Mouse (Mus musculus) hindbrain, postnatal 0 days (tissue): Measurements from ENCODE around the gene Amotl1. TPM values are rescaled to one million over a fixed set of nuclear protein-coding genes. Genes with fewer than 3 reads are reported as not detected.

Source experiments
- ATAC-seq: fragments of 200-750 bp; cut with Nextera tagmentation; 2 replicates; pipeline ENCODE4 v1.8.0; 2017; ENCODE audit warnings: mild to moderate bottlenecking, moderate TSS enrichment, moderate library complexity
- DNase-seq: peaks from one replicate; pipeline ENCODE4 v3.0.0-alpha.2; 2015; ENCODE audit warnings: low spot score
- H3K27ac ChIP-seq: fragments of 300-500 bp; sonication (generic); 2 replicates; pipeline ENCODE4 v1.5.1; 2014; ENCODE audit warnings: mild to moderate bottlenecking
- H3K27me3 ChIP-seq: fragments of 300-500 bp; sonication (generic); 2 replicates; pipeline ENCODE4 v1.6.1; 2014; ENCODE audit warnings: low read length, mixed read lengths; ENCODE audit not compliant: insufficient read depth
- H3K36me3 ChIP-seq: fragments of 300-500 bp; sonication (generic); 2 replicates; pipeline ENCODE4 v1.6.1; 2014; ENCODE audit warnings: low read length, mixed read lengths; ENCODE audit not compliant: insufficient read depth
- H3K4me1 ChIP-seq: fragments of 300-500 bp; sonication (generic); 2 replicates; pipeline ENCODE4 v1.6.1; 2014; ENCODE audit warnings: antibody characterized with exemption, low read length, mixed read lengths; ENCODE audit not compliant: insufficient read depth
- H3K4me2 ChIP-seq: fragments of 300-500 bp; sonication (generic); 2 replicates; pipeline ENCODE4 v1.6.1; 2014; ENCODE audit warnings: low read depth, mild to moderate bottlenecking, low read length, moderate library complexity, mixed read lengths
- H3K4me3 ChIP-seq: fragments of 300-500 bp; sonication (generic); 2 replicates; pipeline ENCODE4 v1.5.1; 2014; ENCODE audit warnings: low read length
- H3K9ac ChIP-seq: fragments of 300-500 bp; sonication (generic); replicated peaks from 2 replicates; pipeline ENCODE4 v1.6.1; 2014; ENCODE audit warnings: mild to moderate bottlenecking, low read length, moderate library complexity, mixed read lengths
- H3K9me3 ChIP-seq: fragments of 300-500 bp; sonication (generic); 2 replicates; pipeline ENCODE4 v1.6.1; 2016; ENCODE audit warnings: low read length, mixed read lengths
- CTCF ChIP-seq: IDR thresholded peaks from 2 replicates; pipeline ENCODE4 v1.5.1; 2016; ENCODE audit warnings: antibody characterized with exemption, control low read depth, low read depth
- WGBS: fragments of 180-500 bp; shearing (Covaris S2); extraction: QIAGEN DNeasy Blood & Tissue Kit; methylation state at CpG from one replicate; pipeline ENCODE4 v1.1.7; 2014; 5-methylcytosine and 5-hydroxymethylcytosine counted together
- polyA plus RNA-seq: library from polyadenylated mRNA; unstranded; fragments of >200 nt; fragmentation: Nextera tagmentation; extraction: Ambion mirVana; gene quantifications from 2 replicates; pipeline ENCODE4 v1.2.1, GENCODE M21; 2015
- total RNA-seq: library from RNA; depleted of rRNA; stranded (reverse); fragments of >200 nt; gene quantifications from 2 replicates; pipeline ENCODE4 v1.2.3, GENCODE M21; 2014; rRNA removed

Amotl1 gene
- 22.9 and 27.0 TPM in 2 replicates for total RNA-seq
- 4.2 and 4.4 TPM in 2 replicates for polyA plus RNA-seq

DNA sequence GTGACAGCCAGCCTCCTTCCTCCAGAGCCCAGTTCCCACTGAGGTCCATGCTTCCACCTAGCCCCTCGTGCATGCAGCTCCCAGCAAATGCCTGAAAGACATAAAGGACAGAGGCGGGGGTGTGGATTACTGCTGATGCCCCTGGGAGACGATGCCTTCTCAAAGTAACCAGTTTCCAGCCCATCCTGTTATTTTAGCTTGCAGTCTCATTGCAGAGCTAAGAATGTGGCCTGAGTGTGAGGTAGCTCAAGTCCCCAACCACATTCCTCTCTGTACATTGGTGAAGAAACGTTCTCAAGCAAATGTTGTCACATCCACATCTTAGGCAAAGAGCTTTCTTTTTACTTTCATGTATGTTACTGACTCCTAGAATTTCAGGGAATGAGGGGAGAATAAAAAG, at the start of gene Amotl1:
TSS of gene Amotl1 (minus strand) at position 101 of the 400 bp plus-strand sequence.
- Histone ChIP-seq H3K36me3 (no peaks in the 10 kb centered on the region), H3K4me3 (no peak within 1 kb of the TSS), H3K4me2 (no peak within 1 kb of the TSS), H3K9ac (no peak within 1 kb of the TSS), H3K4me1 (peaks cover 7% of the 10 kb centered on the region; the same call in 1 of the 2 replicates), H3K27ac (no peak within 1 kb of the TSS), H3K9me3 (no peaks in the 10 kb centered on the region), H3K27me3 (no peaks in the 10 kb centered on the region)
- WGBS: 62% methylated on average over 4 of the region's 4 CpGs
- ATAC-seq (no peak), DNase-seq (no peak)
- no peak for TF ChIP-seq CTCF

DNA sequence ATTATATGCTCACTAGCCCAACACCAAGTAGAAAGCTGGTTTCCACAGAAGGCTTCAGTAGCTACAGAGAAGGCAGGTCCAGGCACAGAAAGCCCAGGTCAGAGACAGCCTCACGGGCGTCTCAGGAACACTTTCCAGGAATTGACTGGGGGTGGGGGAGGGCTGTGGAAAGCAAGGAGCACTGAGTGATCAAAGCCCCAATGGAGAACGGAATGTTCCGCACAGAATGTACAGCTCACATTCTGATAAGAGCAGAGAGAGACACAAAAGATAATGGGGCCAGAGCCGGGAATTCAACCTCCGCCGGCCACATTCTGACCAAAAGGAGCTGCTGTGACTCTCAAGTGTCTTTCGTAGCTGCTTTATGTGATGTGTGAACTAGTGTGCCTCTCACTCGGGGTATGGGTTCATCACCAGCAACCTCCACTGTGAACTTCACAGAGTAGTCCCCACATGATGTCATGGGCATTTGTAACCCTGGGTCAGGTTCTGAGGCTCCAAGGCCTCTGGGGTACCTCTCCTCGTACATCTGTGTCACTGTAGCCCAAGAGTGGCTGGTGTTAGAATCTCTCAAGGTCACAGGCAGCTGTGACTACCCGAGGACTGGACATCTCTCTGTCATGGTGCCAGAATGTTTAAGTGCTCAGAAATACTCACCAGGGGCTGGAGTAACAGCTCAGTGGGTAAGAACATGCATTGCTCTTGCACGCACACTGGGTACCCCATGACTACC, 44.7 kb upstream of the Amotl1 start:
- Histone ChIP-seq H3K36me3 (no peaks in the 10 kb centered on the region), H3K4me1 (no peaks in the 10 kb centered on the region), H3K9ac (no peak overlapping the region), H3K27ac (no peak overlapping the region), H3K4me3 (no peak overlapping the region), H3K4me2 (no peak overlapping the region), H3K27me3 (no peaks in the 10 kb centered on the region), H3K9me3 (no peaks in the 10 kb centered on the region)
- 77% methylated on average over 12 of the region's 12 CpGs for WGBS
- no peak for DNase-seq
- no peak for TF ChIP-seq CTCF
- ATAC-seq: no peak

DNA sequence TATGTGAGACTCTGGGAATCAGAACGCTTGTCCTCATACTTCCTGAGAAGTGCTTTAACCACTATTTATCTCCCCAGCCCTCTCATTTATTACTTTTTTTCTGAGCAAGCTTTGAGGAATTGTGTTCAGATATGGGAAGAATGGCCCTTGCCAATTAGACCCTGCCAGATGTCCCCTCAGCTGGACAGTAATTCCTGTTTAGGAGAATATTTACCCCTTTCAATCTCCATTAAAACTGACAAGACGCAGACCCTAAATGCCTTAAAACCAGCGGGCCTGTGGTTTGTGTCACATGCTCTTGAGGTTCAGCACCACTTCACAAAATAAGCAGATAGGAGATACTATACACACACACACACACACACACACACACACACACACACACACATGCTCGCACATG, 39.5 kb upstream of the Amotl1 start:
- TF ChIP-seq CTCF: no peak
- no peak for DNase-seq
- H3K4me3 ChIP-seq: no peak overlapping the region
- 81% methylated on average over 4 of the region's 4 CpGs for WGBS
- H3K9ac ChIP-seq: no peak overlapping the region
- H3K27me3 ChIP-seq: no peaks in the 10 kb centered on the region
- no peak overlapping the region for H3K4me2 ChIP-seq
- no peaks in the 10 kb centered on the region for H3K36me3 ChIP-seq
- no peak for ATAC-seq
- no peak overlapping the region for H3K27ac ChIP-seq
- no peaks in the 10 kb centered on the region for H3K9me3 ChIP-seq
- H3K4me1 ChIP-seq: no peaks in the 10 kb centered on the region

DNA sequence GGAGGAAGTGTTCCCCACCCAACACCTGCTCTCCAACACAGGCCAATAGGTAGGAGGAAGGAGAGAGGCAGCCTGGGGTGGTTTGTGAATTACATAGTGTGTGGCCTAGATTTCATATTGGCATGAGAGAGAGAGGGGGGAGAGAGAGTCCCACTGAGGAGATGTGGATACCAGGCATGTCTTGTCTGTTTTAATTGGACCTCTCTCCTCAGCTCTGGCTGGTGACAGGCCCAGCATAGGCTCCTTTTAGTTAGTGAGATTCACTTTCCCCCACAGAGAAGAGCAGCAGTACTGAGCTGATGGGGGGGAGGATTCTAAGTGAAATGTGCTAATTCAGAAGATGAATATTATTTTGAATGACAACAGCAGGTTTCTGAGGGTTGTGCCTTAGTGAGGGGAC, 37.9 kb upstream of the Amotl1 start:
- Histone ChIP-seq H3K27ac (no peak overlapping the region), H3K9ac (no peak overlapping the region), H3K4me3 (no peak overlapping the region), H3K27me3 (no peaks in the 10 kb centered on the region), H3K4me1 (no peaks in the 10 kb centered on the region), H3K9me3 (peaks cover 4% of the 10 kb centered on the region; the same call in 1 of the 2 replicates), H3K36me3 (no peaks in the 10 kb centered on the region), H3K4me2 (no peak overlapping the region)
- DNase-seq: no peak
- no peak for TF ChIP-seq CTCF
- peak; percentile 74 for ATAC-seq

DNA sequence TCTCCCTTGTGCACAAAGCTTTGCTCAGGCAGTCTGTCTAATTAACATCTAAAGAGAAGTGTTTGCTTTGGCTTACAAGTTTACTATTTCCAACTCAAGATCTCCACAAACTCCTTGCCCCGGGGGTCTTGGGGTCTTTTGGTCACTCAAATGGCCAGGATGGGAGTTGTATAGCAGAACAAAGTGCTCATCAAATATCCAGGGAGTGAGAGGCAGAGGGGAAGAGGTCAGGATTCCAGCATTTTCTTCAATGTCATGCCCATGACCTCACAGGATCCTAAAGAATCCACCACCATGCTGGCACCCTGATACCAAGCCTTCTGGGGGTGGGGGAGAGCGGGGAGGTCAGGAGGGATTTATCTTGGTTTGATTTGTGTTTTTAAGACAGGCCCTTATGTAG, 35.7 kb upstream of the Amotl1 start:
- no peak overlapping the region for H3K4me3 ChIP-seq
- H3K36me3 ChIP-seq: no peaks in the 10 kb centered on the region
- peaks cover 4% of the 10 kb centered on the region; the same call in 1 of the 2 replicates for H3K9me3 ChIP-seq
- no peak overlapping the region for H3K9ac ChIP-seq
- peaks cover 3% of the 10 kb centered on the region; the same call in 1 of the 2 replicates for H3K4me1 ChIP-seq
- no peak overlapping the region for H3K4me2 ChIP-seq
- DNase-seq (no peak), ATAC-seq (no peak)
- TF ChIP-seq CTCF: no peak
- H3K27me3 ChIP-seq: no peaks in the 10 kb centered on the region
- no peak overlapping the region for H3K27ac ChIP-seq
- 53% methylated on average over 2 of the region's 2 CpGs for WGBS

DNA sequence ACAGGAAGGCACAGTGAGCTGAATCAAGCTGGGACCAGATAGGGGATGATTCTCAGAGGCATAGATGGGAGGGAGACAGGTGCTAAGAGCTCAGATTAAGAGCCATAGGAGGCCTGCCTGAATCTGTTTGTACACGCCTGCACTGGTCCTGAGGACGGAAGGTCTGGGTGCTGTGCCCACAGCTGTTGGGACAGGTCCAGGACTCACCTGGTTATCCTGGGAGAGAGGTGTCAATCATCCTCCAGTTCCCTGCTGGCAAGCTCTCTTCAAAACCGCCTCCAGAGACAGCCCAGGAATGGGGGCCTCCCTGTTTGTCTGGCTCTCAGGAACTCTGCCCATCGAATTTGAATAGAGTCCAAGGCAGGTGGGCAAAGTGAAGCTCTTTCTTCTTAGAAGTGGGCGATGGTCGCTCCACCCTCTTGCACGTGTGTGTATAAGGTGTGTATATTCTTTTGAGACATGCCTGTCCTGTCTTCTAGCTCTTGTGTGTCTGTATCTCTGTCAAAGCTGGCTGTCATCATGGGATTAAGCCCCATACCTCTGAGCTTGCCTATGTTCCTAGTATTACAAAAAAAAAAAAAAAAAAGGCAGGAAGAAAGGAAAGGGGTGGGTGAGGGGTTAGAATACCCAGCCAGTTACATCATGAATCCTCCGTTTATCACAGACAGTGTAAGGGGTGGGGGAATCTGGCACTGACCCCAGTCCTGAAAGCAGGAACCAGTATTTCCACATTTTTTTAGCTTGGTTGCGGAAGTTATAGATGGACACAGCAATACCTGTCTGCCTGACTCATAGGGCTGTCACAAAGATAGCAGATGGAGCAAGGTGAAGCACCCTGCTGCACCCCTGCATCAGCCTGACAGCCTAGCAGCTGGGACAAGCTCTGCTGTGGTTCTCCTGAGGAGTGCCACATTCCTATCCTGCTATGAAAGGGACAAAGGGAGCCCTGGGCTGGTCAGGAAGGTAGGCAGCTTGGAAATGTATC, 31.1 kb upstream of the Amotl1 start:
- no peak overlapping the region for H3K9ac ChIP-seq
- 47% methylated on average over 9 of the region's 9 CpGs for WGBS
- H3K36me3 ChIP-seq: no peaks in the 10 kb centered on the region
- TF ChIP-seq CTCF: no peak
- no peak overlapping the region for H3K4me3 ChIP-seq
- H3K9me3 ChIP-seq: peaks cover 4% of the 10 kb centered on the region; the same call in 1 of the 2 replicates
- H3K27ac ChIP-seq: no peak overlapping the region
- peaks cover 3% of the 10 kb centered on the region; the same call in 1 of the 2 replicates for H3K4me1 ChIP-seq
- H3K27me3 ChIP-seq: no peaks in the 10 kb centered on the region
- peak; percentile 45; the same call in 1 of the 2 replicates for ATAC-seq
- H3K4me2 ChIP-seq: no peak overlapping the region
- DNase-seq: no peak
